Mouse (Mus musculus) liver, embryonic 14.5 days (tissue): ENCODE results near the gene Nsrp1. TPM values are rescaled to one million over a fixed set of nuclear protein-coding genes. Genes with fewer than 3 reads are reported as not detected.
"Not testable (repeated sequence)": the region's sequence is repeated elsewhere in the genome, so short reads cannot be mapped to it uniquely, and the experiment has no call there.

Source experiments
- ATAC-seq: fragments of 200-750 bp; cut with Nextera tagmentation; 2 replicates; pipeline ENCODE4 v1.8.0; 2017; ENCODE audit warnings: moderate number of reproducible peaks, mild to moderate bottlenecking, moderate library complexity; ENCODE audit not compliant: insufficient read depth
- DNase-seq, 3 experiments: peaks; one replicate each; pipeline ENCODE4 v3.0.0-alpha.2; 2012 to 2013; ENCODE audit warnings: low read depth in 3 of 3, low spot score in 3 of 3
- H3K27ac ChIP-seq: fragments of 300-500 bp; sonication (generic); 2 replicates; pipeline ENCODE4 v1.5.1; 2014; ENCODE audit warnings: moderate library complexity, mild to moderate bottlenecking, control low read depth, inconsistent platforms
- H3K27me3 ChIP-seq: fragments of 300-500 bp; sonication (generic); 2 replicates; pipeline ENCODE4 v1.6.1; 2014; ENCODE audit warnings: mild to moderate bottlenecking, low read length, moderate library complexity; ENCODE audit not compliant: control insufficient read depth, insufficient read depth
- H3K36me3 ChIP-seq: fragments of 300-500 bp; sonication (generic); replicated peaks from 2 replicates; pipeline ENCODE4 v1.6.1; 2014; ENCODE audit warnings: low read depth; ENCODE audit not compliant: control insufficient read depth, insufficient read depth
- H3K4me1 ChIP-seq, 2 experiments: fragments of 200-500 bp in 1 of 2; fragments of 300-500 bp in 1 of 2; sonication (generic) in 1 of 2; replicated peaks; 2 replicates each; pipeline ENCODE4 v1.6.1; 2012 to 2014; ENCODE audit warnings: antibody characterized with exemption in 1 of 2, inconsistent platforms in 1 of 2, low read length in 1 of 2; ENCODE audit not compliant: control insufficient read depth in 2 of 2, insufficient read depth in 2 of 2
- H3K4me2 ChIP-seq: fragments of 300-500 bp; sonication (generic); 2 replicates; pipeline ENCODE4 v1.6.1; 2014; ENCODE audit warnings: low read depth, mild to moderate bottlenecking, control low read depth, moderate library complexity
- H3K4me3 ChIP-seq, 2 experiments: fragments of 200-500 bp in 1 of 2; fragments of 300-500 bp in 1 of 2; sonication (generic) in 1 of 2; 2 replicates each; pipeline ENCODE4 v1.5.1; 2012 to 2014; ENCODE audit warnings: low read depth in 2 of 2, low read length in 2 of 2, mild to moderate bottlenecking in 2 of 2, control low read depth in 1 of 2, inconsistent platforms in 1 of 2, moderate library complexity in 1 of 2; ENCODE audit not compliant: insufficient read depth in 1 of 2
- H3K9ac ChIP-seq: fragments of 300-500 bp; sonication (generic); replicated peaks from 2 replicates; pipeline ENCODE4 v1.6.1; 2014; ENCODE audit warnings: mild to moderate bottlenecking, control low read depth, moderate library complexity
- H3K9me3 ChIP-seq: fragments of 300-500 bp; sonication (generic); 2 replicates; pipeline ENCODE4 v1.6.1; 2016; ENCODE audit warnings: low read length, mixed read lengths; ENCODE audit not compliant: control insufficient read depth
- CTCF ChIP-seq: IDR thresholded peaks from 2 replicates; pipeline ENCODE4 v1.5.1; 2016; ENCODE audit warnings: antibody characterized with exemption, low read depth, control low read depth
- EP300 ChIP-seq: IDR thresholded peaks from 2 replicates; pipeline ENCODE4 v1.6.1; 2016; ENCODE audit warnings: antibody characterized with exemption, low read depth
- WGBS: fragments of 180-500 bp; shearing (Covaris S2); extraction: QIAGEN DNeasy Blood & Tissue Kit; methylation state at CpG from one replicate; pipeline ENCODE4 v1.1.7; 2014; ENCODE audit not compliant: insufficient replicate concordance; 5-methylcytosine and 5-hydroxymethylcytosine counted together
- polyA plus RNA-seq, 2 experiments: library from polyadenylated mRNA; depleted of rRNA in 1 of 2; stranded (reverse) in 1 of 2; unstranded in 1 of 2; fragments of >200 nt; fragmentation: Nextera tagmentation in 1 of 2; extraction: Ambion mirVana in 1 of 2; gene quantifications; 2 replicates each; pipeline versions ENCODE4 v1.2.1 to v1.2.3; 2012 to 2014

Gene Nsrp1
- polyA plus RNA-seq, 2 experiments, result 3.8 to 22.9 TPM

DNA sequence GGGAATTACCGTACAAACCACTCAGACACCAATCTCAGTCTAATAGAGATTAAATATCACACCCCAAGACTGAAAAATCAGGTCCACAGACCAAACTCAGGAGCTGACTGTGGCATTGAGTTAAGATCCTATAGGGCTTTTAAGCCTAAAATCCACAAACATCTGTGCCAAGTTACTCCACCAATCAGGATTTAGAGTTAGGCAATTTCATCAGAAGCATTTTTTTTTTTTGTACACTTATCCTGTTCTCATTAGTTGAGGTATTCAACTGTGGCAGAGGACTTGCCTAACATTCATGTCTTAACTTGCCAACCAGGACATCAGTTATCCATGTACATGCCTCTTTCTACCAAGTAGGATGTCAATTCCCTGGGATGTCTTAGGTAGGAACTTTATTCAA is 1.1 kb upstream of the Nsrp1 start:
- peaks cover 10% of the 10 kb centered on the region for H3K36me3 ChIP-seq
- no peaks in the 10 kb centered on the region; the same call in 1 of the 2 replicates for H3K27me3 ChIP-seq
- H3K4me3 ChIP-seq, result no peak overlapping the region
- no peak overlapping the region for H3K27ac ChIP-seq
- 87% methylated on average over 1 of the region's 1 CpGs for WGBS
- DNase-seq, result no peak
- no peaks in the 10 kb centered on the region for H3K9me3 ChIP-seq
- no peak overlapping the region for H3K4me2 ChIP-seq
- peaks cover 4 to 5% of the 10 kb centered on the region in 2 experiments; a peak in 3 of 4 replicates for H3K4me1 ChIP-seq
- no peak overlapping the region for H3K9ac ChIP-seq
- no peak for TF ChIP-seq CTCF
- TF ChIP-seq EP300, result no peak
- no peak for ATAC-seq

DNA sequence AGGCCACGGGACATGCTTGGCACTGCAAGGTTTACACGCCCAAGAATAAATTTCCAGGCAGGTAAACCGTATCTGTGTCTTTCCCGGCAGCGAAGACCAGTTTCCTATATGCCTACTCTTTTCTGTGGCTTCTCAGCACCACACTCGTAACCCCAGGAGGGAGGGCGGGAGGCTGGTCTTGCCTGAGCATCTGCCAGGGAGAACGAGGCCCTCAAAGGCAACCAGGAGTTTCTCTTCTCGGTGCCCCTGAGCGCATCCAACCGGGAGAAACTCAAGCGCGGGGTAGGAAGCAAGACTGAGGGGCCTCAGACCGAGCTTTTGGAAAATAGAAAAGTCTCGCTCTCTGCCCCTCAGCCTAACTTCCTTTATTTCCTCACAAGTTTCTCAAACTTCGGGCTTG is 443 bp downstream of the Nsrp1 start:
- no peak for DNase-seq
- peak overlapping the region; percentile 37; the same call in 1 of the 2 replicates for H3K27ac ChIP-seq
- peak overlapping the region; percentile 84 for H3K9ac ChIP-seq
- no peak for TF ChIP-seq EP300
- TF ChIP-seq CTCF, result no peak
- H3K27me3 ChIP-seq, result no peaks in the 10 kb centered on the region; the same call in 1 of the 2 replicates
- ATAC-seq, result peak; percentile 62; the same call in 1 of the 2 replicates
- WGBS, result 2% methylated on average over 16 of the region's 16 CpGs
- peak overlapping the region; percentile 82 to 95 for H3K4me3 ChIP-seq
- peak overlapping the region; percentile 89 for H3K4me2 ChIP-seq
- H3K4me1 ChIP-seq, result peaks cover 4 to 5% of the 10 kb centered on the region in 2 experiments; a peak in 3 of 4 replicates
- H3K9me3 ChIP-seq, result no peaks in the 10 kb centered on the region
- peaks cover 15% of the 10 kb centered on the region for H3K36me3 ChIP-seq

DNA sequence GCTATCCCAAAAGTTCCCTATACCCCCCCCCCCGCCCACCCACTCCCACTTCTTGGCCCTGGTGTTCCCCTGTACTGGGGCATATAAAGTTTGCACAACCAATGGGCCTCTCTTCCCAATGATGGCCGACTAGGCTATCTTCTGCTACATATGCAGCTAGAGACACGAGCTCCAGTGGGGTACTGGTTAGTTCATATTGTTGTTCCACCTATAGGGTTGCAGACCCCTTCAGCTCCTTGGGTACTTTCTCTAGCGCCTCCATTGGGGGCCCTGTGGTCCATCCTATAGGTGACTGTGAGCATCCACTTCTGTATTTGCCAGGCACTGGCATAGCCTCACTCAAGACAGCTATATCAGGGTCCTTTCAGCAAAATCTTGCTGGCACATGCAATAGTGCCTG is 904 bp downstream of the Nsrp1 start:
- peaks cover 15% of the 10 kb centered on the region for H3K36me3 ChIP-seq
- H3K4me2 ChIP-seq, result peak overlapping the region; percentile 89
- not testable (repeated sequence) for H3K27me3 ChIP-seq, H3K27ac ChIP-seq, ATAC-seq, H3K4me1 ChIP-seq, H3K9me3 ChIP-seq, DNase-seq
- WGBS, result 43% methylated on average over 4 of the region's 4 CpGs
- peak overlapping the region; percentile 84 for H3K9ac ChIP-seq
- peak overlapping the region; percentile 82 to 95 for H3K4me3 ChIP-seq

DNA sequence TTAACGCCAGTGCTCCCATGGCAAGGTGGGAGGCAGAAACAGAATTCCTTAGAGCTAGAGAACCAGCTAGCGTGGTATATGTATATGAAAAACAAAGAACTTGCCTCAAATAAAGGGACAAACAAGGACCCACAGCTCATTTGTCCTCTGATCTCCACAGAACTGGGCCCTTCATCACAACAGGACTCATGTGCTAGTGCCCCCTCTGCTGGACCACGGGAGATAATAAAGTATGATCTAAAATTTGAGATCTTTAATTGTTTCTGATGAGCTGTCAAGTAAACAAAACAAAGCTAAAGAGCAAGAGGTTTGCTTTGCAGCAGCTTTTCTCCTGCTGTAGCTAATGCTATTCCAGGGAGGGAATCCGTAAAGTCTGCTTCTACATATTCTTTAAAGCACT is 7.5 kb downstream of the Nsrp1 start:
- DNase-seq, result no peak
- no peak for ATAC-seq
- Histone ChIP-seq H3K4me1 (no peaks in the 10 kb centered on the region), H3K27ac (no peak overlapping the region), H3K9me3 (no peaks in the 10 kb centered on the region), H3K36me3 (peaks cover 15% of the 10 kb centered on the region), H3K4me2 (no peak overlapping the region), H3K4me3 (no peak overlapping the region), H3K27me3 (no peaks in the 10 kb centered on the region), H3K9ac (no peak overlapping the region)
- 65% methylated on average over 4 of the region's 4 CpGs for WGBS
- TF ChIP-seq CTCF (peak; percentile 36), EP300 (no peak)

DNA sequence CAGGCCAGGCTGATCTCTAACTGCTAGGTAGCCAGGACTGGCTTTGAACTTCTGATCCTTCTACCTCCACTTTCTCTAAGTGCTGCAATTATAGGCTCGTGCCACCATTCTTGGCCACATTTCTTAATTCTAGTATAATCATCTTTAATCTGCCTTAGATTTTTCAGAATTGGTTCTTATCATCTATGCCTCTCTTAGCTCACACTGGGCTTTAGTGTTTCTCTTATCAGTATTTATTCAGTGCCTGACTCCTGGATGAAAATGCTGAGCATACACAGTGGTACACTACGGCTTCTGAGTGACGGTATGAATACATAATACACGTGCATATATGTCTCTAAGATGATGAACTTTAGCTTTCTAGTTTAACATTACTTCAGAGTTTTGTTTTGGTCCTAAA is 9.4 kb downstream of the Nsrp1 start:
- no peak overlapping the region for H3K27ac ChIP-seq
- DNase-seq, result no peak
- 68% methylated on average over 4 of the region's 4 CpGs for WGBS
- ATAC-seq, result no peak
- no peaks in the 10 kb centered on the region for H3K27me3 ChIP-seq
- H3K4me2 ChIP-seq, result no peak overlapping the region
- no peak for TF ChIP-seq EP300
- no peak for TF ChIP-seq CTCF
- no peak overlapping the region for H3K4me3 ChIP-seq
- no peaks in the 10 kb centered on the region for H3K9me3 ChIP-seq
- H3K36me3 ChIP-seq, result peaks cover 6% of the 10 kb centered on the region
- no peak overlapping the region for H3K9ac ChIP-seq
- no peaks in the 10 kb centered on the region for H3K4me1 ChIP-seq
